Comparison of ENCODE assay signal across 8 mouse cellular contexts in the genomic region with DNA sequence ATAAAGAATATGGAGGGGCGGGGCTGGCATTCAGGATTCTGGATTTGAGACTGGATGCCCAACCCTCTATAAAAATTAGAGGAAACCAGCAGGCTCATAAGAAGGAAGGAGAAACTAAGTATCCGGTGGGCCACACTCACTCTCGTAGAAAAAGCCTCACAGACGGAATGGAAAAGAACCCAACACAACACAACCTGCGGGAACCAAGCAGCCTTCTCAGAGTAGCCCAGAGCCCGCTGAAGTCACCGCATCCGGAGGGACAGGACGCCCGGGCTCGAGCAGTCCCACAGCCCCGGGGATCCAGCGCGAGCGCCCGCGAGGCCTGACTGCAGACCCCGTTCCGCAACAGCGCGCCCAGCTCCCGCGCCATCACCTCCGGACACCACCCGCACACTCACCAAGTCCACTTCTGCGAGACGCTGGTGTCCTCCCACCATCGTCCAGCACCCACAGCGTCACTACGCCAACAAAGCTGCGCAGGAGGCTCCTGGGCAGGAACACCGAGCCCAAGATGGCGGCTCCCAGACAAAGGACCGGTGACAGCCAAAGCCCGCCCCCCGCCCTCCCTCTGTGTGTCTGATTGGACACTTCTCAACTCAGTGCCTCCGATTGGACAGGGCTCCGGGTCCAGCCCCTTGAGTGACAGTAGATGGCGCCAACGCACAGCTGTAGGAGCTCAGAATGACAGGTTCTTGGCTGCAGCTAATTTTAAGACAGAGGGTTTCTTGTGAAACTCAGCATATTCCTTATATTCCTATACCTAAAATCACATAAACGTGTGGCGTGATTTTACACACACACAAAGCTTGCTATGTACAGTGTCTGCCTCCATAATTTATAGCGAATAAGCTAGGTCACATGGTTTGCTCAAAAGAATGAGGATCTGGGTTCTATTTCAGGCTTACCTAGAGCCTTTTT. TPM values are rescaled to one million over a fixed set of nuclear protein-coding genes. Genes with fewer than 3 reads are reported as not detected.
DNase-seq lines count a peak whose midpoint lies in the region; ATAC-seq and TF ChIP-seq lines count a peak whose summit lies in the region.

Gene Zfp68, minus strand, starts transcription at position 551 of the 918 bp plus-strand sequence.

- peak within 1 kb of the TSS; percentile 94 for H3K9ac ChIP-seq in lung, postnatal 0 days (replicated peaks; ENCODE audit: low read depth)

- peak; percentile 94 for ATAC-seq in frontal cortex, adult (ENCODE audit: low TSS enrichment)
- ATAC-seq in lung, postnatal 0 days, result peak; percentile 97

- H3K9me3 ChIP-seq in hindbrain, embryonic 10.5 days, result peaks cover 29% of the 10 kb centered on the region
- H3K9me3 ChIP-seq in lung, postnatal 0 days (ENCODE audit: low read length), result peaks cover 7% of the 10 kb centered on the region

- peak within 1 kb of the TSS; percentile 98 for H3K27ac ChIP-seq in hindbrain, embryonic 10.5 days
- H3K27ac ChIP-seq in lung, postnatal 0 days (ENCODE audit: low read length), result peak within 1 kb of the TSS; percentile 98

- H3K4me3 ChIP-seq in hindbrain, embryonic 10.5 days, result peak within 1 kb of the TSS; percentile 81
- peak within 1 kb of the TSS; percentile 80 for H3K4me3 ChIP-seq in lung, postnatal 0 days (ENCODE audit: low read depth, low read length)

- DNase-seq in MN1 (ENCODE audit: low spot score), result peak; percentile 96
- peak; percentile 97 for DNase-seq in cerebellum, adult 9-10 months
- DNase-seq in hindbrain, embryonic 10.5 days (ENCODE audit: low spot score), result peak; percentile 97
- DNase-seq in layer of hippocampus, adult 9-11 months, result peak; percentile 97
- DNase-seq in lung, postnatal 0 days (ENCODE audit: low spot score), result peak; percentile 98
- peak; percentile 82 for DNase-seq in ovary, postnatal 14 days (ENCODE audit: low spot score)
- DNase-seq in thymus, postnatal 14 days, result peak; percentile 94

- 0 out of 2 replicates have a peak, but pooled peaks have one; percentile 27 for TF ChIP-seq EP300 in lung, postnatal 0 days (IDR thresholded peaks at IDR 0.05)

- WGBS in hindbrain, embryonic 10.5 days, result under 1% methylated on average over 43 of the region's 43 CpGs
- WGBS in lung, postnatal 0 days, result 2% methylated on average over 42 of the region's 43 CpGs

- peak within 1 kb of the TSS; percentile 52 for H3K4me2 ChIP-seq in lung, postnatal 0 days (replicated peaks; ENCODE audit: low read depth, low read length)

- H3K27me3 ChIP-seq in hindbrain, embryonic 10.5 days (ENCODE audit: insufficient read depth, poor library complexity, severe bottlenecking), result no peaks in the 10 kb centered on the region
- no peaks in the 10 kb centered on the region for H3K27me3 ChIP-seq in lung, postnatal 0 days (replicated peaks; ENCODE audit: insufficient read depth, low read length)

- TF ChIP-seq CTCF in lung, postnatal 0 days (IDR thresholded peaks at IDR 0.05), result peak; percentile 58

- peaks cover 41% of the 10 kb centered on the region for H3K36me3 ChIP-seq in hindbrain, embryonic 10.5 days
- H3K36me3 ChIP-seq in lung, postnatal 0 days (ENCODE audit: insufficient read depth, low read length), result peaks cover 30% of the 10 kb centered on the region

- H3K4me1 ChIP-seq in hindbrain, embryonic 10.5 days (replicated peaks), result peaks cover 18% of the 10 kb centered on the region
- H3K4me1 ChIP-seq in lung, postnatal 0 days (ENCODE audit: insufficient read depth, low read depth, low read length), result 0 out of 2 replicates have a peak, but pooled peaks cover 4% of the 10 kb centered on the region

RNA-seq across cellular contexts. Expression of gene Zfp68, which starts in this region (rescaled TPM):
- 53.5 and 60.5 TPM in 2 replicates for polyA plus RNA-seq in hindbrain, embryonic 10.5 days (2016; fragmentation: Nextera tagmentation; extraction: Ambion mirVana)
- polyA plus RNA-seq in lung, postnatal 0 days (2015; fragmentation: Nextera tagmentation; extraction: Ambion mirVana), result 46.0 and 49.6 TPM in 2 replicates

Comparison
In these comparisons a context has a peak if more than half of its experiments do, and no peak if none do; other contexts are left out.
1. Peak in every context shown above with its lines: DNase-seq, ATAC-seq, H3K4me3 ChIP-seq and H3K27ac ChIP-seq.